Mouse (Mus musculus): ENCODE measurements around the gene Stxbp1. TPM values are rescaled to one million over a fixed set of nuclear protein-coding genes. Genes with fewer than 3 reads are reported as not detected.

Gene Stxbp1
- total RNA-seq (2023) = 1 to 10 TPM; 1.2 to 1.5 TPM

GRCm38 (mm10) chr2:32846805-32847467 lies at the start of gene Stxbp1:
TSS of gene Stxbp1 (minus strand) at chr2:32847245.

GRCm38 (mm10) chr2:32875675-32876489 lies 28.8 kb upstream of the Stxbp1 start, which contains the start of gene Fam129b:
TSS of gene Fam129b (plus strand) at chr2:32876114.

GRCm38 (mm10) chr2:32784048-32784681 lies 62.9 kb downstream of the Stxbp1 start, which contains the start of gene Cfap157:
TSS of gene Cfap157 (minus strand) at chr2:32784428.

GRCm38 (mm10) chr2:32775359-32776074 lies 71.5 kb downstream of the Stxbp1 start, which contains the start of the genes Ttc16 and Ptrh1:
TSS of gene Ttc16 (minus strand) at chr2:32775633.
TSS of gene Ptrh1 (plus strand) at chr2:32775786.

GRCm38 (mm10) chr2:32757056-32757845 lies 89.8 kb downstream of the Stxbp1 start, which contains the start of gene Tor2a:
TSS of gene Tor2a (plus strand) at chr2:32757234.

GRCm38 (mm10) chr2:32740916-32741272 lies 106.2 kb downstream of the Stxbp1 start, which contains the start of gene 6330409D20Rik:
TSS of gene 6330409D20Rik (minus strand) at chr2:32741016.

Other genes with a start within 250 kb of the Stxbp1 start
- 10 to 100 TPM in 1 of 2 experiments, 1 to 10 TPM in 1; 9.1 to 14.1 TPM for gene St6galnac6, start 247.5 kb downstream of the Stxbp1 start, total RNA-seq (2023)
- gene Ak1, start 225.5 kb downstream of the Stxbp1 start, total RNA-seq (2023) = under 1 TPM; 0.51 to 0.53 TPM
- 10 to 100 TPM; 10.3 to 11.4 TPM for gene Eng, start 200.7 kb downstream of the Stxbp1 start, total RNA-seq (2023)
- 1 to 10 TPM; 4.8 to 5.6 TPM for gene Fpgs, start 143.1 kb downstream of the Stxbp1 start, total RNA-seq (2023)
- gene Cdk9, start 134.2 kb downstream of the Stxbp1 start, total RNA-seq (2023) = 100 to 1,000 TPM; 147 to 175 TPM
- 100 to 1,000 TPM; 245 to 274 TPM for gene Sh2d3c, start 126.2 kb downstream of the Stxbp1 start, total RNA-seq (2023)
- gene 6330409D20Rik, start 106.2 kb downstream of the Stxbp1 start, total RNA-seq (2023) = not detected
- gene Tor2a, start 90.0 kb downstream of the Stxbp1 start, total RNA-seq (2023) = 10 to 100 TPM; 22.0 to 22.7 TPM
- gene Ttc16, start 71.6 kb downstream of the Stxbp1 start, total RNA-seq (2023) = not detected
- 1 to 10 TPM; 1.0 to 1.7 TPM for gene Ptrh1, start 71.5 kb downstream of the Stxbp1 start, total RNA-seq (2023)
- not detected for gene Cfap157, start 62.8 kb downstream of the Stxbp1 start, total RNA-seq (2023)
- gene Fam129b, start 28.9 kb upstream of the Stxbp1 start, total RNA-seq (2023) = 10 to 100 TPM; 22.1 to 35.0 TPM
- 100 to 1,000 TPM; 131 to 156 TPM for gene Rpl12, start 114.3 kb upstream of the Stxbp1 start, total RNA-seq (2023)
- gene Lrsam1, start 114.4 kb upstream of the Stxbp1 start, total RNA-seq (2023) = 10 to 100 TPM; 35.7 to 37.7 TPM
- 1 to 10 TPM; 4.4 to 4.5 TPM for gene Slc2a8, start 134.8 kb upstream of the Stxbp1 start, total RNA-seq (2023)